Mouse (Mus musculus) heart, adult 8-10 months (tissue): ENCODE results near the gene Fbxl16. TPM values are rescaled to one million over a fixed set of nuclear protein-coding genes. Genes with fewer than 3 reads are reported as not detected.

Experiments used
- DNase-seq: peaks from one replicate; pipeline ENCODE4 v3.0.0; 2022; ENCODE audit warnings: low spot score
- total RNA-seq, 4 experiments: library from RNA; stranded (reverse); gene quantifications; 2 replicates each; pipeline ENCODE4 v1.2.4; 2022

The Fbxl16 gene
- total RNA-seq, 4 experiments from 2014 or later = 1.2 to 1.9 (median 1.5) TPM

GRCm38 (mm10) chr17:25841117-25841880 is 32.4 kb downstream of the Fbxl16 start, which contains the start of gene Gm20683:
Gene Gm20683 (minus strand): TSS chr17:25841763.
- DNase-seq = no peak

GRCm38 (mm10) chr17:25842509-25842908 is 33.6 kb downstream of the Fbxl16 start:
- no peak for DNase-seq

DNA sequence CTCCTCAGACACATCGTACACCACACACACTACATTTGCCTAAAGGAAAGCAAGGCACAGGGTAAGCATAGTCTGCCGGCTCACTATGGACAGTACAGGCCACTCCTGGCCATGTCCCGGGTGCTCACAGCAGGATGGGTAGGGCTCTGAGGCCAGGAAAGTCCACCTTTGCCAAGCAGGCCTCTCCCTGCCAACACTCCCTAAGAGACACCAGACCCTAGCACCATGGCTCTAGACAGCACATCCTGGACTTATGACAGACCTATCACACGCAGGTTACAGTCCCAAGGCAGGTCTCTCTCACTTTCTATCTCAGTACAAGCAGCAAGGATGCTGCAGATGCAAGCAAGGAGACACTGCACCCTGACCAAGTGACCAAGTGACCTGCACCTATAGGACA is 34.2 kb downstream of the Fbxl16 start:
- no peak for DNase-seq

DNA sequence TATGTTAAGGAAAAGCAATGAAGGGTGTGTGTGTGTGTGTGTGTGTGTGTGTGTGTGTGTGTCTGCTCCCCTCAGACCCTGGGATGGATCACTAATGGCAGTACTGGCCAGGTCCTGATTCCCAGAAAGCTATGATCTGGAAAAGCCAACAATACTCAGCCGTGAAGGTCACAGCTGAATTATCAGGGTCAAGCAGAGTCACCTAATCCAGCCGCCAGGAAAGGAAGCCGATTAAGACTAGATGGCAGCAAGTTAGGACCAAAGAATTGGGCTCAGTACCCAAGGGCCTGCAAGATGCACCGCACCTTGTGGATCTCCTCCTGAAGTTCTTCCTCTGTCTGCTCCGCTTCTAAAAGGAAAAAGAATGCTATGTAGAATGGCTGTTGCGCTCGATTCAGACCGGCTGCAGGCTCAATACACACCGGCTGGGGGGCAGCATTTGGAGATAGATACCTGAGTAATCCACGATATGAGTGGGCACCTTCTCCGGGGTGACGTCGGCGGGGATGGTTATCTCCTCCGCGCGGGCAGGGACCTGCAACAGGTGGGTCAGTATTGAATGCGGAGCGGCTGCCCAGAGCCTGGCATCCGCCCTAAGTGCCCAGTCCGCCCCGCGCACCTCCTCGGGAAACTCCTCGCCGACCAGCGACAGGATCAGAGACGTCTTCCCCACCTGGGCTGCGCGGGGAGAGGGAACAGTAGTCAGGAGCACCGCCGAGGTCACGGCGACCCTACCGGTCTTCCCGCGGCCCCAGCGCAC is 34.9 kb downstream of the Fbxl16 start:
- no peak for DNase-seq

- DNase-seq = peak; percentile 94
These were observed 35.6 kb downstream of the Fbxl16 start, which contains the start of gene Rhot2 for GRCm38 (mm10) chr17:25844396-25844901. Gene Rhot2 (minus strand): TSS chr17:25844851.

- no peak for DNase-seq
These were observed 51.3 kb downstream of the Fbxl16 start for GRCm38 (mm10) chr17:25860229-25860628.

DNA sequence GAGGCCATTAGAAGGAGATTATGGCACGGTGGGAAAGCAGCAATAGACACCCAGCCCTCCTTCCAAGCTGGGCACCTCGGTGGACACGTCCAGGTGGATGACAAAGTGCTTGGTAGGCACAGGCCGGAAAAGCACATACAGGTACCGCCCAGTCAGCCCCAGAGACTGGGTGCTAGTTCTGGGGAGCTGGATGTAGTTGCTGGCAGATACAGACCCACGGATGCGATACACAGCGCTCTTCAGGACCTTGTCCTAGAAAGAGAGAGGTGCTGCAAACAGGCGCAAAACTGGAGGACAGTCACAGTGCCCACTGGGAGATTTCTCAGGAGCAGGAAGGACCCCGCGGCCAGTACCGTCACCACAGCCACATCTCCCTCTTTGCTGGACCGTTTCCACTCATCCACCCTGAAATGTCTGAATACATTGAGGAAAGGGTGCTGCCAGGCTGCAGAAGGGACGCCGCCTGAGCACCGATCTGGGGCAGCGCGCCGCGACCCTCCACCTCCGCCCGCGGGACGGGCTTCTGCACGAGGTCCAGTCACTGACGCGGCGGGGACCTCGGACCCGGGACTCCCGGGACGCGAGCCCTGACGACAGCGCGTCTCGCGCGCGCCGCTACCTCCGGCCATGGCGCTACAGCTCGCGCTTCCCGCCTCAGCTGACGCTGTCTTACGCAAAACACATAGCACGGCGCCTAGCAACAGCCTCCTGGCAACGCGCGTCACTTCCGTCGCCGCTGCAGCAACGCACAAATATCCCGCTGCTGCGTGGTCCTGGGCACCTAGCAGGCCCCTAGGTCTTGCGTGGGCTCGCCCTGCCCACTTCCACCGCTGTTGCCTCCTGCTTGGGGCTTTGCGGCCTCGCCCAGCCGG is 52.2 kb downstream of the Fbxl16 start, which contains the start of gene Wdr90:
Wdr90 (minus strand) TSS at position 670 of the 872 bp plus-strand sequence.
- DNase-seq = peak; percentile 90

DNA sequence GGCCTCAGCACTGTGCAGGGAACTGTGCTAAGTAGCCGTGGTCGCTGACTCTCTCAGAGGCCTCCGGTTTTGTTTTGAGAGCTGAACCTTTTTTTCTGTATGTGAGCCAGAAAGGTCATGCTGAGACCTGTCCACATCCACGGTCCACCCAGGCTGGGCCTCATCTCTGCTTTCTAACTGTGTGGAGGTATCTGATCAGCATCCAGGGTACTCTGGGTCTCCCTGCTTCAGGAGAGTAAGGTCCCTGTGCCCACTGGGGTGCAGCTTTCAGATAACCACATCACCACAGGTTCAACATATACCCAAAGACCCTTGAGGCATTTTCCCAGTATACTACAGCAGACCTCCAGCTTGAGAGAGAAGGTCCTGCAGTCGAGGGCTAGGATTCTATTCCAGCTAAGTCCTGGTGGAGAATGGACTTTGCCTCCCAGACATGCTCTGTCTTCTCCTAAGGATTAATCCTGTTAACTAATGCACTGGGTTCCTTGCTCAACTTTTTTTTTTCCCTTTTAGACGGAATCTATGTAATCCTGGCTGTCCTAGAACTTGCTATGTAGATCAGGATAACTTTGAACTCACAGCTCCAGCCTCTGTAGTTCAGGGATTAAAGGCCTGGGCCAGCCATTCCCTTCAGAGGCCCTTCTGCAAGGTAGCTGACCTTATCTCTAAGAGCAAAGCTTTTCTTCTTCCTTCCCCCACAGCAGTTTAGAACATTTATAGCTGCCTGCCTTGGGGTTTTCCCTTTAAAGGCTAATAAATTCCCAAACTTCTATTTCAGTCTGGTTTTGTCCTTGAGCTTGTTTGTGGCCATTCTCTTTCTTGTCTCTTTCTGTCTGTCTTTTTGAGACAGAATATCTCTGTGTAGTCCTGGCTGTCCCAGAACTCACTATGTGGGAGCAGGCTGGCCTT is 53.1 kb downstream of the Fbxl16 start:
- DNase-seq = no peak

- DNase-seq = no peak
These were observed 54.8 kb downstream of the Fbxl16 start for GRCm38 (mm10) chr17:25863681-25864080.

DNA sequence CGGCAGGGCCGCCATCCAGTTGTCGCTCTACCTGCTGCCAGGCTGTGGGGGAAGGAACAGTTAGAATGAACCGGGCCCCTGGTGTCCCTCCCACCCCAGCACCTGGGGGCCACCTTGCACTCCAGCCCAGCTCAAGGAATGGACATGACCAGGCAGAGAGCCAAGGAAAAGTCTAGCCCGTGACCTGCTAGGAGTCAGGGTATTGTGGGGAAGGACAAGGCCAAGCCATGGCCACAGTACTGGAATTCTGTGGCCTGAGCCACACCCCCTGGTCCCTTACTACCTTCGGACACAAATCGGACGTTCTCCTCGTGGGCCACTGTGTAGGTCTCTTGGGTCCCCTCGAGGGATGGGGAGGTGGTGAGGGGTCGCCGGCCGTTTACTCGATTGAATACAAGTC is 55.4 kb downstream of the Fbxl16 start:
- no peak for DNase-seq

DNA sequence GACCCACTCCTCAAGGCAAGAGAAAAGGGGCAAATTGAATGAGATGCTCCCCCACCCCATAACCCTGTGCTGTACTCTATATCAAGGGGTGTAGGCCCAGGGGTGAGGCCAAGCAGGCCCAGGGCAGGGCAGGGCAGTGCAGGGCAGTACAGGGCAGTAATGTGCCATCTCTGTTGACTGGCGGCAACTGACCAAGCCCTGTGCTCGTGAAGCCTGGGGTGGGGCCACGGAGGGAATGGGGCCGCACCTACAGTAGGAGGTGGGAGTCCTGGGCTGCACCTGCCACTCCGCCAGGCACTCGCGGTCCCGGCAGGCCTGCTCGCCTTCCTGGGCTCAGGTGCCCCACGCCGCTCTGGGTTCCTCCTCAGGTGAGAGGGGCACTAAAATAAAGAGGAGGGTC is 56.4 kb downstream of the Fbxl16 start:
- no peak for DNase-seq

GRCm38 (mm10) chr17:25866172-25866571 is 57.3 kb downstream of the Fbxl16 start:
- DNase-seq = no peak

DNA sequence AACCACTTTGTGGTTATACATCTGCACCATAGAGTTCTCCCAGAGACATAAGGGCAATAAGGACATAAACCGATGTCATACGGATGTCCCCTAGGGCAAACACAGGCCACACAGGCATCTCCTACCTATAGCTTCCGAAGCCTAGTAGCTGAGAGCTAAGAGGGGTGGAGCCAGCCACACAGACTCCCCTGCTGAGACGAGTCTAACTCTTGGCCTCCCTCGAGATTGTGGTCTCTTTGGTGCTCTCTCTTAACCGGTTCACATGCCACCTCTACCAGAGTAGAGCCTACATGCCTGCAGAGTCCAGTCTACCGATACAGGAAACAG is 58.6 kb downstream of the Fbxl16 start:
- DNase-seq = no peak

DNA sequence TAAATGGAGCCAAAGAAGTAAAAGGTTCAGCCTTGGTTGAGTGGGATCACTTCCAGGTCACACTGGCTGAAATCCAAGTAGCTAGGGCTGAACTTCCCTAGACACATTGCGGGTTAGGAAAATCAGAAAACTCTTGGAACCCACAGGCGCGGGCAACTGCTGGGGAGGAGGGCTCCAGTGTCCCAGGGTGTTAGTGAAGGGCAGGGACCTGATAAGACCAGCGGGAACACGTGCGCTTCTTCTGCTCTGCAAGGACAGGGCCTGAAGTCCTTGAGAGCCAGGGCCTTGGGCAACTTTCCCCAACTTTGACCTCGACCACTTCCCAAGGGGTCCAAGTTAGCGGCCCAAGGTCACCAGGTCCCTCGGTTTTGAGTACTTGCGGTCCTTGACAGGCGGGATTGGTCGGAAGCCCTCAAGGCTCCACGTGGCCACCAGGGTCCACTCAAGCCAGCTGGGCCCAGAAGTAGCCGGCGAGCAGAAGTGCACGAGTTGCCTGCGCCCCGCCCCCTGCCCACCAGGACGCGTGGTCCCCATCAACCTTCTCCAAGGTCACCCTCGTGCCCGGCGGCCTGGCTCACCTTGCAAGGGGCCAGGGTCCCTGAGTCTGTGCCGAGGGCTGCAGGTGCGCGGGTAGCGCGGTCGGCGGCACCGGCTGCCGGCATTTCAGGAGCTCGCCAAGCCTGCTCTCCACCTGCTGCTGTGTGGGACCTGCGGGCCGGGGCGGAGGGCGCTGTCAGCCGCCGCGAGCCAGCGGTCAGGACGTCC is 59.1 kb downstream of the Fbxl16 start:
- DNase-seq = peak; percentile 59

DNA sequence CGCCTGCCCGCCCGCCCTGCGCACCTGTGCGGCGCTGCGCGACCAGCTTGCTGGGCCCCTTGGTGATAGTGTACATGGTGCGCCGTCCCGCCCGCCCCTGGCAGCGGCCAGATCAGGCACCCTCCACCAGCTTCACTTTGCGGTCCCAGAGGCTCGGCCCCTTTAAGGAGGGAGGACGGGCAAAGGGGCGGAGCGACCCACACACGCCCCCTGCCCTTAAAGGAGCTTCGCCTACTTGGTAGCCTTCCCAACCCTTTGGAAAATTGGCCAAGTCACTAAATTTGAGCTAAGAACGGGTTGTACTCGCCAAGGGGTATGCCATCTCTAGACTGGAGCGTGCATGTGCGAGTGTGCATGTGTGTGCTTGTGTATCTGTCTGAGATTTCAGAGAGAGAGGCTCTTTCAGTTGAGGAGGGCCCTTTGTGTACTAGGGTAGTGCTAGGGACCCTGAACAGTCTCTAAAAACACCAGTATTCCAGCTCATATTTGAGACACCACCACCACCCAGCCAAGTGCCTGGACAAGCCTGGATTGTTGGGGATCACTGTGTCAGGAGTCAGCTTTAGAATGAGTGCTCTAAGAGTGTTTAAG is 59.8 kb downstream of the Fbxl16 start, which contains the start of gene Mcrip2:
Mcrip2 (minus strand) TSS at position 164 of the 591 bp plus-strand sequence.
- peak; percentile 86 for DNase-seq

DNA sequence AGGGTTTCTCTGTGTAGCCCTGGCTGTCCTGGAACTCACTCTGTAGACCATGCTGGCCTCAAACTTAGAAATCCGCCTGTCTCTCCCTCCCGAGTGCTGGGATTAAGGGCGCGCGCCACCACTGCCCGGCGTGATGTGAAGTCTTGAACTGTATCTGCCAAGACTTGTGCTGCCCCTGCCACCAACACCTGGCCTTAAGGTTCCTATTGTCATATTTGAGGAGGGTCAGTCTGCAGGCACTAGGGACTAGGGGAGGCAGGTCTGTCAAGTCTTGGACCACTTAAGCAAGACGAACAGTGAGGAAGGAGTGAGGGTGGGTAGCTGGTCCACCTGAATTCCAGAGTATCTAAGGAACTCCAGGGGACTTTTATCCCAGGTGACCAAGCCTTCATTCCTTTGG is 60.6 kb downstream of the Fbxl16 start:
- DNase-seq = no peak

DNA sequence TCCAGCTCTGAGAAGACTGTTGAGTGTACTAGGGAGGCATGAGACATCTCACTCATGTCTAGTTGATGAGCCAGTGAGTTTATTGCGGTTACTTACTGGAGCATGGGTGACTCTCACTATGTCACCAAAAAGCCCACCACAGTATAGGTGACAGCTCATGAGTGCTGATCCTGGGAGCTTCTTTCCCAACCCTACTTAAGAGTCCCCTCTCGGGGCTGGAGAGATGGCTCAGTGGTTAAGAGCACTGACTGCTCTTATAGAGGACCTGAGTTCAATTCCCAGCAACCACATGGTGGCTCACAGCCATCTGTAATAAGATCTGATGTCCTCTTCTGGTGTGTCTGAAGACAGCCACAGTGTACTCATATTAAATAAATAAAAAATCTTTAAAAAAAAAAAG is 61.1 kb downstream of the Fbxl16 start:
- no peak for DNase-seq
